Mouse (Mus musculus): ENCODE data around the gene Kl.

DNA sequence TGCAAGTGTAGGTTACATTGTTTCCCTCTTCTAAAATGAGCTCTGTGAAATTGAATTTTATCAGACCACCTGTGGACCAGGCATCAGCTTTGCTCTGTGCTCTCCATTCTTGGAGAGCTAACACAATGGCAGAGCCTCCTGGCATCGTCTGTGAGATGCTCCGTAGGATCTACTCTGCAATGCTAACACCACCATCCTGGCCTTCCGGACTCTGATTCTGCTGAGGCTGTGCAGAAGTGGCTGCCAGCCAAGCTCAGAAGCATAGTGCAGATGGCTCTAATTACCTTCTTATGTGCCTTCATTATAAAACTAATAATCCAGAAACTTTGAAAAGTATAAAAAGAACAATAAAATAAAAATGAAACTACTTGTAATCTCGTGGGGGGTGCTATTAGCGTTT, 16.2 kb upstream of the Kl start:
- no peak for TF ChIP-seq CTCF (conservative IDR thresholded peaks at IDR 0.05 in 1 of 2, IDR thresholded peaks at IDR 0.05 in 1 of 2; ENCODE audit: low read depth in 2 of 2, low read length in 2 of 2)
- TF ChIP-seq POLR2A (IDR thresholded peaks at IDR 0.05; ENCODE audit: low read depth, low read length): no peak
- no peak for TF ChIP-seq MAZ (IDR thresholded peaks at IDR 0.05; ENCODE audit: low read depth, low read length)
- no peak for TF ChIP-seq CHD2 (IDR thresholded peaks at IDR 0.05; ENCODE audit: low read length)
- no peak for TF ChIP-seq JUND (conservative IDR thresholded peaks at IDR 0.05; ENCODE audit: low read depth, low read length)
